Mouse (Mus musculus): Measurements from ENCODE around the gene Pzp.

Pzp gene

GRCm38 (mm10) chr6:128479463-128480454, 46.8 kb downstream of the Pzp start:
- in situ Hi-C loops (cut with MboI; ENCODE audit: low sequenced_read_pairs), result no loop called here

DNA sequence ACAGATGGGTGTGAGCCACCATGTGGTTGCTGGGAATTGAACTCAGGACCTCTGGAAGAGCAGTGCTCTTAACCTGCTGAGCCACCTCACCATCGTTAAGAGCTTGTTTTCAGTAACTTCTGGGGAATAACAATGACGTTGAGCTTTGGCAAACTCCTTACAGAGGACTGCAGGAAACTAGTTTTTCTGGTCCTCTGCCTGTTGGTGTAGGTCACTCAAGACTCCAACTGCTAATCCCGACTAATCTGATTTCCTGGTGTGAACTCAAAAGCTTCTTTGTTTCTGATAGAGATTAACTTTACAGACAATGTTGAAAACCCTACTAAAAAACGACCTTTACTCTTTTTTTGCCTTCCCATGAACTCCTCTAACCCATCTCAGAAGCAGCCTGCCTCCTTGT, 49.0 kb downstream of the Pzp start:
- in situ Hi-C loops (cut with MboI; ENCODE audit: low sequenced_read_pairs), result no loop called here

- in situ Hi-C loops (cut with MboI; ENCODE audit: low sequenced_read_pairs), result no loop called here
Observed at GRCm38 (mm10) chr6:128474112-128474511, 52.4 kb downstream of the Pzp start.

- in situ Hi-C loops (cut with MboI; ENCODE audit: low sequenced_read_pairs), result no loop called here
Observed at GRCm38 (mm10) chr6:128469451-128469850, 57.1 kb downstream of the Pzp start.

- in situ Hi-C loops (cut with MboI; ENCODE audit: low sequenced_read_pairs), result no loop called here
Observed at GRCm38 (mm10) chr6:128467298-128467697, 59.2 kb downstream of the Pzp start.

DNA sequence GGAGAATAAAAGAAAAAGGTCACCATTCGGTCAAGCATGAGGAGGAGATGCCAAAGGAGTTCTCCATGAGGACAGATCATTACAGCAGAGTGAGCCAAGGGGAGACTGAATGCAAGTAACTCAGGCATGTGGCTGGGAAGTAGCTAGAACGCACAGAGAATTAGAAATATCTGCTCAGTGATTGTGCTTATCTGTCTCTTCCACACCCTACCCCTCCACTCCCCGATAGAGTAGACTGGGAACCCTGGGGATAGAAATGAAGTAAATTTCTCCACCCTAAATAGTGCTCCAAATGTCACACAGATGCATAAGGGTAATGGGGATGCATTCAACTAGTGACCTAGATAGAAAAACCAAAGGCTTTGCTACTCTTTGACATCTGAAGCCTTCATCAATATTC, 60.0 kb downstream of the Pzp start:
- in situ Hi-C loops (cut with MboI; ENCODE audit: low sequenced_read_pairs), result no loop called here

- in situ Hi-C loops (cut with MboI; ENCODE audit: low sequenced_read_pairs), result no loop called here
Observed at GRCm38 (mm10) chr6:128466043-128466442, 60.5 kb downstream of the Pzp start.

- in situ Hi-C loops (cut with MboI; ENCODE audit: low sequenced_read_pairs), result no loop called here
Observed at GRCm38 (mm10) chr6:128464996-128465395, 61.5 kb downstream of the Pzp start.

- in situ Hi-C loops (cut with MboI; ENCODE audit: low sequenced_read_pairs), result no loop called here
Observed at GRCm38 (mm10) chr6:128461606-128462005, 64.9 kb downstream of the Pzp start.

DNA sequence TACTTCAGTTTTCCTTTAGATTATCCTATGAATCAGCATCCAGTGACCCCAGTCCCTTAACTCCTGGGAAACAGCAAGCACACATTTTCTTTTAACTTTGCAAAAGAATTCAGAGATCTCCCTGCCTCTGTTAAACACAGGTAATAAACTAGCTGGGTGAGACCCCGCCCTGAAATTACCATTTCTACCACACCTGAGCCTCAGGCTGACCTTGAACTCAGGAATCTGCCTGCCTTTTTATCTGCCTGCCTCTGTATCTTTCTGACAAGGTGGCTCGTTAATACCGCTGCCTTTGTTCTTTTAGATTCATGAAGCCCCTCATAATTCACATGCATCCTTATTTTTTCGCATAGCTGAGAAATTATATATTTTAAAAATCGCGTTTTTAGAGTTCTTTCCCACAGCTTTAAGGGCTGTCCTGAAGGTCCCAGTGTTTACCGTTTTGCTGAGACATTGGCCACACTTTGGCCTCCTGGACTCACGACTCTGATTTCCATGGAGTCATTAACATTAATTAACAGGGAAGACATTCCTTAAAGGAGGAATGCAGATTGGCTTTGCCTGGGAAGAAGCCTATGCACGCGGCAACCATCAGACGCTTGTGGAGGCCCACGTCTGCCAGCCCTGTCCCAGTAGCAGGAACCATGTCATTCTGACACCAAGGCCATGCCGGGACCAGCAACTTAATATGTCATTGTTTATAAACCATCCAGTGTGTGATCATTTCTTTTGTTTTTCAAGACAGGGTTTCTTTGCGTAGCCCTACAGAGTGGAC, 65.6 kb downstream of the Pzp start:
- in situ Hi-C loops (cut with MboI; ENCODE audit: low sequenced_read_pairs), result no loop called here

DNA sequence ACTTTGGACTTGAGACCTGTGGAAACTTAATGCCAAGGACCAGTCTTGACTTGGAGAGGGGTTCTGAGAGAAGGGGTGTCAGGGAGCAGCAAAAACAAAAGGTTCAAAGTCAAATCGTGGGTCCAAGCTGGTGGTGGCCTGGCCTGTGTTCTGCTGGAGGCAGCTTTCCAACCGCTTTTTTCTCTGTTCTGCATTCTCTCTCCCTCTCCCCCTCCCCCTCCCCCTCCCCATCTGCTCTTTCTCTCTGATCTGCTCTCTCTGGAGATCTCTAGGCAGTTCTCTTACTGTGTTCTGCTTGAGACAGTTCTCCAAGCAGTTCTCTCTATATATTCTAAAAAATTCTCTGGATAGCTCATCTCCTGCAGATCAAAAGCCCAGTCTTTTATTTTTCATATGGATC, 66.2 kb downstream of the Pzp start:
- in situ Hi-C loops (cut with MboI; ENCODE audit: low sequenced_read_pairs), result no loop called here

- in situ Hi-C loops (cut with MboI; ENCODE audit: low sequenced_read_pairs), result no loop called here
Observed at GRCm38 (mm10) chr6:128457186-128457585, 69.3 kb downstream of the Pzp start.

- in situ Hi-C loops (cut with MboI; ENCODE audit: low sequenced_read_pairs), result no loop called here
Observed at GRCm38 (mm10) chr6:128455835-128456605, 70.5 kb downstream of the Pzp start.

DNA sequence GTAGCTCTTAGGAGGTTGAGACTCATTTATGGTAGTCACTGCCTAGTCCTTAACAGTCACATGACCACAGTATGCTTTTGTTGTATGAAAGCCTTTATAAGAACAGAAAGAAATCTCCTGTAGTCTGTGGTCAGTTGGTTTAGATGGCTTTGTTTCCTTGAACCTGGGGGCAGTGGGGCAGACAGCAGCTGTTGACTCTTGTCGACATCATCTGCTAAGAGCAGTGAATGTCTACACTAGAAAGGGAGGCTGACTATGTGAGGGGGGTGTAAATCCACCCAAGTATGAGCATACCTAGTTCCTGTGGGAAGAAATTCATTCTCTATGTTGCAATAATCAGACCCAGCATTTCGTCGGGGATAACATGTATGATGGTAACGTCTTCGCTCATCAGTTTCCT, 79.5 kb downstream of the Pzp start:
- in situ Hi-C loops (cut with MboI; ENCODE audit: low sequenced_read_pairs), result no loop called here

- in situ Hi-C loops (cut with MboI; ENCODE audit: low sequenced_read_pairs), result no loop called here
Observed at GRCm38 (mm10) chr6:128445761-128446535, 80.6 kb downstream of the Pzp start.

DNA sequence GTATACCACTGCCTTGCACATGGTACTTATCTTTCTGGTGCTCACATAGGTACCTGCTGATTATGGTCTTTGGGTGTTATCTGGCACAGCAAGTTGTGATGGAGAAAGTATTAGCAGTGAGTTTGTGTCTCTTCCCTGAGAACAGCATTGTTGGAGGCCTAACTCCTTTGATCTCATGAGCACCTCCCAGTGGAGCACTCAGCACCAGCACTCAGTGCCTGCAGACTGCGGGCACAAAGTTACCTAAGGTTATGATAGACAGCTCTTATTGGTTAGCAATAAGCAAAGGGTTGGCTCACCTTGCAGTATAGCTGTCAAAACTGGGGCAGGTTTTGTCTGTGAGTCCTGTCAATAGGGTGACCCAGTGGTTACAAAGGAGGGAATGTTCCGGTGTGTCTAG, 86.3 kb downstream of the Pzp start:
- in situ Hi-C loops (cut with MboI; ENCODE audit: low sequenced_read_pairs), result no loop called here

DNA sequence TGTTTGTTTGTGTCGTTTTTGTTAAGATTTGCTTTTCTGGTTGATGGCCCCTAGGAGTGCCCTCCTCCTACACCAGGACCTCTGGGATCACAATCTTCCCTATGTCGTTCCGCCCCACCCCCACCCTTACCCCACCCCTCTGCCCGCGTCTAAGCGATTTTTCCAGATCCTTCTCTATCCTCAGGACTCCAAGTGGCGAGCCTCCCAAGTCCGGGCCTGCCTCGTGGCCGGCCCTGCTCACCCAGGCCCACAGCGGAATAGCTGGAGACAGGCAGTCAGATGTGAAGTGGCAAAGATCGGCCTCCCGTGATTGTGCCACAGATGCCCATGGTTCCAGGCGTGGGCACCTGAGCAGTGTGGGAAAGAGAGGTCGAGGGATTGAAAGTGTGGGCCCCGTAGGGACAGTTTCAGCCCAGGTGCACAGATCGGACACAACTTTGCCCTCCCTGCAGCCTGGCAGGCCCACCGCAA, 87.6 kb downstream of the Pzp start:
- in situ Hi-C loops (cut with MboI; ENCODE audit: low sequenced_read_pairs), result no loop called here

DNA sequence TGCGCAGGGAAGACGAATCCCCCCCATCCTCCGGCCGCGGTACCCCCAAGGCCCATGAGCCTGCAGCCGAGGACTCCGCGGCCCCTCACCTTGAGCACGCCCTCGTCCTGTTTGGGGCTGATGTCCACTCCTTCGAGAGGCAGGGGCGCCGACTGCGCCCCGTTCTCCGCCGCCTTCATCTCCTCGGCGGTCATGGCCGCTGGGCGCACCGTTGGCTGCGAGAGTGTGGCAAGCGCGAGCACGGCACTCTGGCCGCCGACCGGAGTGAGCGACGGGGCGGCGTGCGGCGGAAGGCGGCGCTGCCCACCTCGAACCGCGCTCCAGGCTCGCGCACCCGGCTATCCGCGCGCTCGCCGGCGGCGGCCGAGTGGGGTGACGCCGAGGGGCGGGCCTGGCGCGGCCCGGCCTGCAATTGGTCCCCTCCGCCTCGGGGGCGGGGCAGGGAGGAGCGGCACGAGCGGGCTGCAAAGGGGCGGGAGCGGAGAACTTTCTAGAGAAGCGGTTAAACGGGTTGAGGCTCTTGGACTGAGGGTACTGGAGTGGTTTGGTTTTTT, 88.1 kb downstream of the Pzp start, which contains the start of gene Fkbp4:
Gene Fkbp4 (minus strand): TSS at position 361 of the 554 bp plus-strand sequence.
- in situ Hi-C loops (cut with MboI; ENCODE audit: low sequenced_read_pairs), result no loop called here

DNA sequence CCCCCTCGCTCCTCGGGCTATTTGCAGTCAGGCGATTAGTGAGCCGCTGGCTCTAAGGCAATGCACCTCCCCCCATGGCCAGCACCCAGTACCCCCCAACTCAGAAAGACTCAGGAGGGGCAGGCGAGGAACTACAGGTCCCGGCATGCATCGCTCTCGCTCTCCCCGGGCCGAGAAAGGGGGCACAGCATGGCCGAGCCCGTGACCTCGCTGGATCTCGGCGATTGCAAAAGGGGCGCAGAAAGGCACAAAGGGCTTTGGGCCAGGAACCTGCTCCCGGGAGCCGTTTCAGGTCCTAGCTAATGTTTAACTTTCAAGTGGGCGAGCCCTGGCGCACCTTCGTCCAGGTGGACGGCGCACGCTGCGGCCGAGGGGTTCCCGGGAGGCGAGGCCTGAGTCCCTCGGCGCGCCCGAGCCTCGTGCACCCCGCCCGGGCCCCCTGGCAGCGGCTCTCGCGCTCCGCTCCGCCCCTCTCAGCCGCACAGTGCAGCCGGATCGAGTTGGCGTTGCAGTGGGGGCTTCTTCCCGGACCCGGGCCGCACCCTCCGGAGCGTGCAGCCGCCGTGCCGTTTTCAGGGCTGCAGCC, 88.7 kb downstream of the Pzp start:
- in situ Hi-C loops (cut with MboI; ENCODE audit: low sequenced_read_pairs), result no loop called here

All from CH12F3 (cell line).